Mouse (Mus musculus) brain, embryonic 14.5 days (tissue): ENCODE measurements around the gene Slc51b. TPM values are rescaled to one million over a fixed set of nuclear protein-coding genes. Genes with fewer than 3 reads are reported as not detected.

Experiments
- DNase-seq: peaks from one replicate; pipeline ENCODE4 v3.0.0-alpha.2; 2011; ENCODE audit warnings: low read depth
- CTCF ChIP-seq: fragments of 200-500 bp; IDR thresholded peaks from 2 replicates; pipeline ENCODE4 v1.5.1; 2012; ENCODE audit warnings: inconsistent platforms, mild to moderate bottlenecking, moderate library complexity, borderline replicate concordance; ENCODE audit not compliant: insufficient read depth, insufficient read length; ENCODE audit errors: extremely low read depth
- POLR2A ChIP-seq: fragments of 200-500 bp; IDR thresholded peaks from 2 replicates; pipeline ENCODE4 v1.6.1; 2012; ENCODE audit warnings: mild to moderate bottlenecking, inconsistent platforms, borderline replicate concordance; ENCODE audit not compliant: poor library complexity, insufficient read depth, insufficient read length, severe bottlenecking; ENCODE audit errors: extremely low read depth
- polyA plus RNA-seq: library from polyadenylated mRNA; depleted of rRNA; stranded (reverse); fragments of >200 nt; gene quantifications from 2 replicates; pipeline ENCODE4 v1.2.3, GENCODE M21; 2012

The Slc51b gene
- polyA plus RNA-seq, 1 experiment, result not detected

GRCm38 (mm10) chr9:65435211-65435610 lies 12.5 kb upstream of the Slc51b start:
- no peak for TF ChIP-seq CTCF
- TF ChIP-seq POLR2A, result no peak
- DNase-seq, result no peak

- DNase-seq, result peak; percentile 18
- TF ChIP-seq POLR2A (no peak), CTCF (peak; percentile 42; the same call in 1 of the 2 replicates)
Measured at GRCm38 (mm10) chr9:65434140-65434539, 11.4 kb upstream of the Slc51b start.

- TF ChIP-seq POLR2A (no peak), CTCF (peak; percentile 91)
- peak; percentile 86 for DNase-seq
Measured at GRCm38 (mm10) chr9:65432236-65432635, 9.5 kb upstream of the Slc51b start.

GRCm38 (mm10) chr9:65430921-65431320 lies 8.2 kb upstream of the Slc51b start:
- DNase-seq, result no peak
- TF ChIP-seq POLR2A (no peak), CTCF (no peak)

- no peak for DNase-seq
- no peak for TF ChIP-seq CTCF
- no peak for TF ChIP-seq POLR2A
Measured at GRCm38 (mm10) chr9:65430401-65430800, 7.6 kb upstream of the Slc51b start.

- no peak for TF ChIP-seq POLR2A
- no peak for TF ChIP-seq CTCF
- no peak for DNase-seq
Measured at GRCm38 (mm10) chr9:65428003-65428402, 5.2 kb upstream of the Slc51b start.

- no peak for DNase-seq
Measured at GRCm38 (mm10) chr9:65427511-65427910, 4.8 kb upstream of the Slc51b start.

GRCm38 (mm10) chr9:65424393-65424792 lies 1.6 kb upstream of the Slc51b start:
- no peak for DNase-seq
- TF ChIP-seq CTCF, result no peak
- no peak for TF ChIP-seq POLR2A

More at GRCm38 (mm10) chr9:65427511-65427910, 4.8 kb upstream of the Slc51b start:
- TF ChIP-seq POLR2A (no peak), CTCF (no peak)

GRCm38 (mm10) chr9:65419633-65420032 lies 3.1 kb downstream of the Slc51b start:
- TF ChIP-seq POLR2A, result no peak
- DNase-seq, result no peak

- no peak for TF ChIP-seq POLR2A
- no peak for TF ChIP-seq CTCF
- DNase-seq, result peak; percentile 36
Measured at GRCm38 (mm10) chr9:65417738-65418137, 5.0 kb downstream of the Slc51b start.

- DNase-seq, result no peak
- TF ChIP-seq POLR2A (no peak), CTCF (no peak)
Measured at GRCm38 (mm10) chr9:65411326-65411725, 11.4 kb downstream of the Slc51b start.

GRCm38 (mm10) chr9:65410378-65410777 lies 12.4 kb downstream of the Slc51b start:
- no peak for DNase-seq
- TF ChIP-seq POLR2A (no peak), CTCF (no peak)
